Mouse (Mus musculus) liver, embryonic 14.5 days (tissue): ENCODE results near the gene Lrrc29.

Experiments
- CTCF ChIP-seq: IDR thresholded peaks from 2 replicates; pipeline ENCODE4 v1.5.1; 2016; ENCODE audit warnings: antibody characterized with exemption, low read depth, control low read depth
- EP300 ChIP-seq: IDR thresholded peaks from 2 replicates; pipeline ENCODE4 v1.6.1; 2016; ENCODE audit warnings: antibody characterized with exemption, low read depth

- TF ChIP-seq EP300 (no peak), CTCF (no peak)
These were observed 23.2 kb upstream of the Lrrc29 start for GRCm38 (mm10) chr8:105349096-105349771.
